Mouse (Mus musculus): ENCODE measurements at regions not wholly inside any gene's neighbourhood (a gene's known extent, or its start where the extent isn't known, plus 50 kb on each side); places are given as distances from the start of the nearest gene placed in this dataset.

DNA sequence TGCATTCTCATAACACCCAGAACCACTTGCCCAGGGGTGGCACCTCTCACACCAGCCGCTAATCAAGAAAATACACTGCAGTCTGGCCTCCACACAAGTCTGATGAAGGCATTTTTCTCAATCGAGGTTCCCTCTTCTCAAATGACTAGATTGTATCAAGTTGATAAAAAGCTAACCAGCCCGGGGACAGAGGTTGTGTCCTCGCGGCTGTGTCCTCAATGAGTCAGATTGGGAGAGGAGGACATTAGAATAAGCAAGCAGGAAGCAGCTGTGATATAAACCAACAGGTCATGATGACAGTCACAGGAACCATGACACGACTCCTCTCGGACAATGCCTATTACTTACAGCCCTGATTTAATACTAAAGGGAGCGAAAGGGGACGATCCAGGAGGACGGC lies 156.7 kb downstream of the Tmsb4x start:
- TF ChIP-seq EP300 (IDR thresholded peaks at IDR 0.05; ENCODE audit: low read depth) (no peak), CTCF (IDR thresholded peaks at IDR 0.05; ENCODE audit: low read depth) (no peak)

Measured in heart, postnatal 0 days (tissue).